Mouse (Mus musculus) limb, embryonic 12.5 days (tissue): Measurements from ENCODE around the gene Cst9. TPM values are rescaled to one million over a fixed set of nuclear protein-coding genes. Genes with fewer than 3 reads are reported as not detected.

Experiments
- ATAC-seq: fragments of 200-750 bp; cut with Nextera tagmentation; 2 replicates; pipeline ENCODE4 v1.8.0; 2017; ENCODE audit warnings: low read depth, moderate TSS enrichment; ENCODE audit not compliant: insufficient number of reproducible peaks, insufficient read depth, low FRiP score, low TSS enrichment
- H3K27ac ChIP-seq: fragments of 300-500 bp; sonication (generic); 2 replicates; pipeline ENCODE4 v1.5.1; 2016; ENCODE audit warnings: mild to moderate bottlenecking, moderate library complexity
- H3K27me3 ChIP-seq: fragments of 300-500 bp; sonication (generic); 2 replicates; pipeline ENCODE4 v1.6.1; 2016; ENCODE audit warnings: mild to moderate bottlenecking, moderate library complexity
- H3K36me3 ChIP-seq: fragments of 300-500 bp; sonication (generic); 2 replicates; pipeline ENCODE4 v1.6.1; 2016; ENCODE audit warnings: mild to moderate bottlenecking, moderate library complexity
- H3K4me1 ChIP-seq: fragments of 300-500 bp; sonication (generic); replicated peaks from 2 replicates; pipeline ENCODE4 v1.6.1; 2016
- H3K4me2 ChIP-seq: fragments of 300-500 bp; sonication (generic); 2 replicates; pipeline ENCODE4 v1.6.1; 2016; ENCODE audit warnings: mild to moderate bottlenecking, moderate library complexity
- H3K4me3 ChIP-seq: fragments of 300-500 bp; sonication (generic); replicated peaks from 2 replicates; pipeline ENCODE4 v1.5.1; 2016; ENCODE audit warnings: mild to moderate bottlenecking
- H3K9ac ChIP-seq: fragments of 300-500 bp; sonication (generic); replicated peaks from 2 replicates; pipeline ENCODE4 v1.6.1; 2016; ENCODE audit warnings: mild to moderate bottlenecking, moderate library complexity
- H3K9me3 ChIP-seq: fragments of 300-500 bp; sonication (generic); 2 replicates; pipeline ENCODE4 v1.6.1; 2016; ENCODE audit warnings: mild to moderate bottlenecking, moderate library complexity
- WGBS: fragments of 180-500 bp; shearing (Covaris S2); methylation state at CpG from one replicate; pipeline ENCODE4 v1.1.7; 2016; 5-methylcytosine and 5-hydroxymethylcytosine counted together
- polyA plus RNA-seq: library from polyadenylated mRNA; unstranded; fragments of >200 nt; fragmentation: Nextera tagmentation; extraction: Ambion mirVana; gene quantifications from 2 replicates; pipeline ENCODE4 v1.2.1, GENCODE M21; 2016

Cst9 gene
- polyA plus RNA-seq, 1 experiment from 2014 or later: not detected

DNA sequence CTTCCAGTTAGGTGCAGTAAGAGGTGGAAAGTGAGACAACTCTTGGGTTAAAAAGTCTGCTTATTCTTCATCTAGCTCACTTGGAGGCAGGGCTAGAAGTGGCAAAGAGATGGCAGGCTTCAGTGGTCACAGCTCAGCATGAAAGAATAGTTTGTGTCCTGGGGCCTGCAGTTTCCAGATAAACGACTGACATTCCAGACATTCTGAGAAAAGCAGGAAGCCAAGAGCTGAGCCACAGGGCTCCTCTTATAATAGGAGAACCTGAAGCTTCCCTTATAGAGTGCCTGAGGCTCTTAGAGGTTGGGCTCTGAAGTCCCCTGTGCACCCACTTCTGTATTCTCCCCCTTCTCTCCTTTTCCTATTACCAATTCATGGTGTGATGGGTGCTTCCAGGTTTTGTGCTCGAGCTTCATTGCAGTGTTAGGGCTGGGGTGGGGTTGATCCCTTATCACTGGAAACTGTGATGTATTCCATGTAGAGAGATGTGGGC is 43.7 kb downstream of the Cst9 start:
- Histone ChIP-seq H3K4me1 (peaks cover 16% of the 10 kb centered on the region), H3K27ac (no peak overlapping the region), H3K9me3 (no peaks in the 10 kb centered on the region), H3K36me3 (no peaks in the 10 kb centered on the region), H3K27me3 (no peaks in the 10 kb centered on the region), H3K9ac (no peak overlapping the region), H3K4me3 (no peak overlapping the region), H3K4me2 (no peak overlapping the region)
- 9% methylated on average over 2 of the region's 2 CpGs for whole genome bisulfite sequencing
- no peak for ATAC-seq

- no peak overlapping the region for H3K4me3 ChIP-seq
- whole genome bisulfite sequencing: 20% methylated on average over 1 of the region's 1 CpGs
- H3K9me3 ChIP-seq: no peaks in the 10 kb centered on the region
- ATAC-seq: no peak
- no peak overlapping the region for H3K27ac ChIP-seq
- H3K4me2 ChIP-seq: no peak overlapping the region
- peaks cover 11% of the 10 kb centered on the region for H3K4me1 ChIP-seq
- no peaks in the 10 kb centered on the region for H3K27me3 ChIP-seq
- no peaks in the 10 kb centered on the region for H3K36me3 ChIP-seq
- H3K9ac ChIP-seq: no peak overlapping the region
Measured at GRCm38 (mm10) chr2:148879199-148879598, 44.3 kb downstream of the Cst9 start.

- H3K9me3 ChIP-seq: no peaks in the 10 kb centered on the region
- no peak overlapping the region for H3K4me3 ChIP-seq
- H3K27ac ChIP-seq: no peak overlapping the region
- H3K27me3 ChIP-seq: no peaks in the 10 kb centered on the region
- no peak overlapping the region for H3K9ac ChIP-seq
- H3K4me1 ChIP-seq: no peaks in the 10 kb centered on the region
- no peak for ATAC-seq
- H3K36me3 ChIP-seq: no peaks in the 10 kb centered on the region
- no peak overlapping the region for H3K4me2 ChIP-seq
Measured at GRCm38 (mm10) chr2:148884738-148885137, 49.8 kb downstream of the Cst9 start.

Other genes starting within 250 kb of the Cst9 start
- gene Nxt1, start 162.5 kb upstream of the Cst9 start, polyA plus RNA-seq: 111 and 117 TPM in 2 replicates
- gene Gzf1, start 154.1 kb upstream of the Cst9 start, polyA plus RNA-seq: 25.5 and 26.8 TPM in 2 replicates
- 4.7 TPM in 2 replicates for gene Napb, start 102.7 kb upstream of the Cst9 start, polyA plus RNA-seq
- gene Cstl1, start 84.8 kb upstream of the Cst9 start, polyA plus RNA-seq: not detected in 2 replicates
- not detected in 2 replicates for gene Cst11, start 63.6 kb upstream of the Cst9 start, polyA plus RNA-seq
- not detected in 2 replicates for gene 8030411F24Rik, start 53.1 kb upstream of the Cst9 start, polyA plus RNA-seq
- gene Cst12, start 45.8 kb upstream of the Cst9 start, polyA plus RNA-seq: not detected in 2 replicates
- gene Cst8, start 36.4 kb upstream of the Cst9 start, polyA plus RNA-seq: not detected in 2 replicates
- gene Cst13, start 15.1 kb upstream of the Cst9 start, polyA plus RNA-seq: not detected in 2 replicates
- not detected in 2 replicates for gene 9230104L09Rik, start 29.9 kb downstream of the Cst9 start, polyA plus RNA-seq
- 287 and 288 TPM in 2 replicates for gene Cst3, start 40.5 kb downstream of the Cst9 start, polyA plus RNA-seq
- gene Gm1330, start 168.1 kb downstream of the Cst9 start, polyA plus RNA-seq: not detected in 2 replicates
- not detected in 2 replicates for gene Gm10750, start 182.1 kb downstream of the Cst9 start, polyA plus RNA-seq